Comparison of ENCODE assay signal across 7 mouse cellular contexts in the genomic region with DNA sequence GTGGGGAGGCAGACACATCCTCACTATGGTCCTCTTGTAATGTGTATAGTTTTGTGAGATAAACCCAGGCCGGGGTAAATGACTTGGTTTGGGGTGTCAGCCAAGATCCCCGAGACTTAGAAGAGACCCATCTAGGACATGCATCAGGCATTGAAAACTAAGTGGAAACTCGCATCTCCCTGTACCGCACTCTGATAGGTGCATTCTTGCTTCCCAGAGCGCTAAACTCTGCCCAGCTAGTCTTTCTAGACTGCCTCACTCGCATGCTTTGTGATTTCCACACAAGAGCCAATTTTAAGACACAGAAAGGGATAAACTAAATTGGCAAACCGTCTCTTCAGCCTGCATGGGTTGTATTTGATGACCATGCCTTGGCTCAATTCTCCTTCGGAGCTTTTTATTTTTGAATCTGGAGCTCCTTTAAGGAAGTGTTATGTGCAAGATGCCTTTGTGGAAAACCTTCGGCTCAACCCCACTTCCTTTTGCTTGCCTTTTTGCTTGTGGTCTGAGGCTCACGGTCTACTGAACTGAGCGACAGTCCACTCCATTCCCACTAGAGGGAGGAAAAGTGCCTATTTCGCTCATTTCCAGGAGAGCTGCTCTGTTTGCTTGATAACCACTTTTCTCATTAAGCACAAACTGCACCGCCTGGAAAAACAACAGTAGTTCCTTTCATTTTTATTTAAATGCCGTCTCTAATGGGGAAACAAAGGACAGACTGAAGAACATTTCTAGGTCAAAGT. TPM values are rescaled to one million over a fixed set of nuclear protein-coding genes. Genes with fewer than 3 reads are reported as not detected.
DNase-seq lines count a peak whose midpoint lies in the region; ATAC-seq and TF ChIP-seq lines count a peak whose summit lies in the region.

No protein-coding gene starts in this region.

- ATAC-seq in embryonic facial prominence, embryonic 14.5 days (ENCODE audit: low read depth): peak; percentile 75; the same call in 1 of the 2 replicates
- ATAC-seq in hindbrain, embryonic 14.5 days (ENCODE audit: low FRiP score): peak; percentile 55; the same call in 1 of the 2 replicates

- H3K9me3 ChIP-seq in embryonic facial prominence, embryonic 14.5 days (ENCODE audit: control insufficient read depth, low read length): no peaks in the 10 kb centered on the region
- H3K9me3 ChIP-seq in hindbrain, embryonic 14.5 days (ENCODE audit: control insufficient read depth, low read length): no peaks in the 10 kb centered on the region

- no peaks in the 10 kb centered on the region for H3K4me1 ChIP-seq in testis, adult 2 months (ENCODE audit: control insufficient read depth, insufficient read depth, low read length)
- H3K4me1 ChIP-seq in embryonic facial prominence, embryonic 14.5 days (ENCODE audit: control insufficient read depth, insufficient read depth, low read length): peaks cover 6% of the 10 kb centered on the region; the same call in 1 of the 2 replicates
- H3K4me1 ChIP-seq in hindbrain, embryonic 14.5 days (replicated peaks; ENCODE audit: control insufficient read depth, insufficient read depth, low read length): peaks cover 10% of the 10 kb centered on the region; the same call in 1 of the 2 replicates

- H3K4me3 ChIP-seq in testis, adult 2 months (ENCODE audit: control insufficient read depth, low read depth, low read length): no peak overlapping the region
- H3K4me3 ChIP-seq in embryonic facial prominence, embryonic 14.5 days (ENCODE audit: low read depth, low read length): no peak overlapping the region
- no peak overlapping the region for H3K4me3 ChIP-seq in hindbrain, embryonic 14.5 days (replicated peaks; ENCODE audit: low read length)

- peak overlapping the region; percentile 27 for H3K4me2 ChIP-seq in embryonic facial prominence, embryonic 14.5 days (ENCODE audit: low read depth, low read length)
- H3K4me2 ChIP-seq in hindbrain, embryonic 14.5 days (replicated peaks): no peak overlapping the region; the same call in 1 of the 2 replicates

- no peaks in the 10 kb centered on the region for H3K27me3 ChIP-seq in testis, adult 2 months (ENCODE audit: control insufficient read depth, insufficient read depth, low read length)
- no peaks in the 10 kb centered on the region for H3K27me3 ChIP-seq in embryonic facial prominence, embryonic 14.5 days (replicated peaks; ENCODE audit: control insufficient read depth, insufficient read depth, low read length)
- H3K27me3 ChIP-seq in hindbrain, embryonic 14.5 days (ENCODE audit: control insufficient read depth, insufficient read depth, low read length): no peaks in the 10 kb centered on the region

- TF ChIP-seq POLR2A in testis, adult 2 months (IDR thresholded peaks at IDR 0.05; ENCODE audit: control insufficient read depth, low read depth, low read length): no peak

- DNase-seq in testis, postnatal 10 days (ENCODE audit: low spot score): no peak
- peak; percentile 82 for DNase-seq in embryonic facial prominence, embryonic 14.5 days (ENCODE audit: low spot score)
- peak; percentile 83 for DNase-seq in hindbrain, embryonic 14.5 days (ENCODE audit: low spot score)
- peak; percentile 26 to 38 for DNase-seq in layer of hippocampus, postnatal 36 days
- peak; percentile 71 for DNase-seq in mesoderm, embryonic 11.5 days (ENCODE audit: low read depth, low spot score)
- DNase-seq in yolk sac, embryonic 10.5 days (ENCODE audit: low spot score): peak; percentile 2

- peak; percentile 8; the same call in 1 of the 2 replicates for TF ChIP-seq CTCF in testis, adult 2 months (IDR thresholded peaks at IDR 0.05; ENCODE audit: control insufficient read depth, insufficient read depth, insufficient replicate concordance, low read depth, low read length)

- WGBS in embryonic facial prominence, embryonic 14.5 days: 41% methylated on average over 14 of the region's 14 CpGs
- WGBS in hindbrain, embryonic 14.5 days: 41% methylated on average over 14 of the region's 14 CpGs

- peak overlapping the region; percentile 26; the same call in 1 of the 2 replicates for H3K9ac ChIP-seq in embryonic facial prominence, embryonic 14.5 days (ENCODE audit: low read depth, low read length)
- H3K9ac ChIP-seq in hindbrain, embryonic 14.5 days: 0 out of 2 replicates have a peak overlapping the region, but pooled peaks have one; percentile 14

- H3K27ac ChIP-seq in testis, adult 2 months (ENCODE audit: control insufficient read depth, insufficient read depth, low read depth, low read length): no peak overlapping the region
- H3K27ac ChIP-seq in embryonic facial prominence, embryonic 14.5 days (replicated peaks; ENCODE audit: low read depth, low read length): no peak overlapping the region
- no peak overlapping the region for H3K27ac ChIP-seq in hindbrain, embryonic 14.5 days

- H3K36me3 ChIP-seq in testis, adult 2 months (ENCODE audit: control insufficient read depth, insufficient read depth, low read length): no peaks in the 10 kb centered on the region
- H3K36me3 ChIP-seq in embryonic facial prominence, embryonic 14.5 days (ENCODE audit: control insufficient read depth, insufficient read depth, low read length): no peaks in the 10 kb centered on the region
- H3K36me3 ChIP-seq in hindbrain, embryonic 14.5 days (replicated peaks; ENCODE audit: control insufficient read depth, insufficient read depth): no peaks in the 10 kb centered on the region

RNA-seq across cellular contexts. Expression of a gene that starts 19.0 kb away (rescaled TPM):
- 2.3 and 2.4 TPM in 2 replicates for polyA plus RNA-seq in testis, adult 2 months (2012; rRNA removed)
- 7.2 and 10.3 TPM in 2 replicates for polyA plus RNA-seq in embryonic facial prominence, embryonic 14.5 days (2014; fragmentation: Nextera tagmentation; extraction: Ambion mirVana)
- polyA plus RNA-seq in hindbrain, embryonic 14.5 days (2014; fragmentation: Nextera tagmentation; extraction: Ambion mirVana): 24.2 and 27.4 TPM in 2 replicates
- 10 to 100 TPM; 15.1 to 16.2 TPM for total RNA-seq in layer of hippocampus, postnatal 36 days (2021)

RNA-seq across cellular contexts. Expression of a gene that starts 31.8 kb away (rescaled TPM):
- polyA plus RNA-seq in testis, adult 2 months (2012; rRNA removed): 0.07 and 0.12 TPM in 2 replicates
- polyA plus RNA-seq in embryonic facial prominence, embryonic 14.5 days (2014; fragmentation: Nextera tagmentation; extraction: Ambion mirVana): 1.0 and 2.4 TPM in 2 replicates
- 0.42 and 0.58 TPM in 2 replicates for polyA plus RNA-seq in hindbrain, embryonic 14.5 days (2014; fragmentation: Nextera tagmentation; extraction: Ambion mirVana)
- under 1 TPM; 0.30 to 0.57 TPM for total RNA-seq in layer of hippocampus, postnatal 36 days (2021)
